Mouse (Mus musculus): ENCODE results near the gene Cyp2s1. TPM values are rescaled to one million over a fixed set of nuclear protein-coding genes. Genes with fewer than 3 reads are reported as not detected.
A peak's percentile ranks its signal among the peaks of the same experiment; 100 is the strongest.

The Cyp2s1 gene
- 0.51 and 0.55 TPM in 2 replicates for polyA plus RNA-seq (2016; fragmentation: Nextera tagmentation; extraction: Ambion mirVana)

- Histone ChIP-seq H3K36me3 (replicated peaks) (no peaks in the 10 kb centered on the region), H3K27ac (no peak within 1 kb of the TSS), H3K9ac (peak within 1 kb of the TSS; percentile 53), H3K4me1 (peaks cover 13% of the 10 kb centered on the region), H3K4me2 (peak within 1 kb of the TSS; percentile 83), H3K4me3 (replicated peaks) (peak within 1 kb of the TSS; percentile 44), H3K9me3 (no peaks in the 10 kb centered on the region), H3K27me3 (peaks cover 44% of the 10 kb centered on the region)
- under 1% methylated on average over 40 of the region's 40 CpGs for WGBS
- ATAC-seq (ENCODE audit: low FRiP score) = peak; percentile 27; the same call in 1 of the 2 replicates
These were observed at the start of gene Cyp2s1 for GRCm38 (mm10) chr7:25816241-25816919. Gene Cyp2s1, minus strand, starts transcription at chr7:25816913.

GRCm38 (mm10) chr7:25864861-25865260, 48.1 kb upstream of the Cyp2s1 start:
- Histone ChIP-seq H3K4me2 (no peak overlapping the region), H3K4me3 (replicated peaks) (no peak overlapping the region), H3K9ac (no peak overlapping the region), H3K9me3 (peaks cover 5% of the 10 kb centered on the region; the same call in 1 of the 2 replicates), H3K36me3 (replicated peaks) (no peaks in the 10 kb centered on the region), H3K27ac (no peak overlapping the region), H3K4me1 (peaks cover 3% of the 10 kb centered on the region; the same call in 1 of the 2 replicates), H3K27me3 (no peaks in the 10 kb centered on the region)
- no peak for ATAC-seq (ENCODE audit: low FRiP score)
- 34% methylated on average over 5 of the region's 5 CpGs for WGBS

- H3K4me2 ChIP-seq = no peak overlapping the region
- no peaks in the 10 kb centered on the region for H3K27me3 ChIP-seq
- no peaks in the 10 kb centered on the region for H3K36me3 ChIP-seq (replicated peaks)
- no peak overlapping the region for H3K27ac ChIP-seq
- WGBS = 90% methylated on average over 3 of the region's 3 CpGs
- no peak overlapping the region for H3K4me3 ChIP-seq (replicated peaks)
- peaks cover 5% of the 10 kb centered on the region; the same call in 1 of the 2 replicates for H3K4me1 ChIP-seq
- H3K9me3 ChIP-seq = peaks cover 5% of the 10 kb centered on the region; the same call in 1 of the 2 replicates
- H3K9ac ChIP-seq = no peak overlapping the region
- no peak for ATAC-seq (ENCODE audit: low FRiP score)
These were observed 47.0 kb upstream of the Cyp2s1 start for GRCm38 (mm10) chr7:25863756-25864155.

GRCm38 (mm10) chr7:25862365-25862764, 45.7 kb upstream of the Cyp2s1 start:
- no peak overlapping the region for H3K4me3 ChIP-seq (replicated peaks)
- H3K27ac ChIP-seq = no peak overlapping the region
- H3K9me3 ChIP-seq = no peaks in the 10 kb centered on the region
- H3K9ac ChIP-seq = no peak overlapping the region
- no peak for ATAC-seq (ENCODE audit: low FRiP score)
- no peaks in the 10 kb centered on the region for H3K27me3 ChIP-seq
- H3K4me2 ChIP-seq = no peak overlapping the region
- 95% methylated on average over 2 of the region's 2 CpGs for WGBS
- peaks cover 5% of the 10 kb centered on the region; the same call in 1 of the 2 replicates for H3K4me1 ChIP-seq
- no peaks in the 10 kb centered on the region for H3K36me3 ChIP-seq (replicated peaks)

GRCm38 (mm10) chr7:25859962-25860870, 43.5 kb upstream of the Cyp2s1 start:
- no peaks in the 10 kb centered on the region for H3K36me3 ChIP-seq (replicated peaks)

GRCm38 (mm10) chr7:25855082-25855481, 38.4 kb upstream of the Cyp2s1 start:
- no peak overlapping the region for H3K4me2 ChIP-seq
- ATAC-seq (ENCODE audit: low FRiP score) = no peak
- no peaks in the 10 kb centered on the region for H3K9me3 ChIP-seq
- H3K4me3 ChIP-seq (replicated peaks) = no peak overlapping the region
- no peak overlapping the region for H3K9ac ChIP-seq
- H3K27me3 ChIP-seq = no peaks in the 10 kb centered on the region
- H3K27ac ChIP-seq = no peak overlapping the region
- H3K4me1 ChIP-seq = peaks cover 4% of the 10 kb centered on the region; the same call in 1 of the 2 replicates
- H3K36me3 ChIP-seq (replicated peaks) = no peaks in the 10 kb centered on the region
- 33% methylated on average over 8 of the region's 8 CpGs for WGBS

More at GRCm38 (mm10) chr7:25859962-25860870, 43.5 kb upstream of the Cyp2s1 start:
- Histone ChIP-seq H3K4me2 (peak overlapping the region; percentile 53), H3K4me3 (replicated peaks) (peak overlapping the region; percentile 17), H3K4me1 (peaks cover 5% of the 10 kb centered on the region; the same call in 1 of the 2 replicates), H3K27me3 (no peaks in the 10 kb centered on the region), H3K27ac (no peak overlapping the region), H3K9me3 (no peaks in the 10 kb centered on the region), H3K9ac (peak overlapping the region; percentile 25; the same call in 1 of the 2 replicates)
- peak; percentile 53; the same call in 1 of the 2 replicates for ATAC-seq (ENCODE audit: low FRiP score)
- WGBS = 17% methylated on average over 8 of the region's 9 CpGs

- no peaks in the 10 kb centered on the region for H3K9me3 ChIP-seq
- peak overlapping the region; percentile 41 for H3K4me3 ChIP-seq (replicated peaks)
- H3K36me3 ChIP-seq (replicated peaks) = no peaks in the 10 kb centered on the region
- H3K9ac ChIP-seq = peak overlapping the region; percentile 53
- peak; percentile 41; the same call in 1 of the 2 replicates for ATAC-seq (ENCODE audit: low FRiP score)
- H3K4me2 ChIP-seq = peak overlapping the region; percentile 50
- H3K27ac ChIP-seq = 0 out of 2 replicates have a peak overlapping the region, but pooled peaks have one; percentile 6
- H3K27me3 ChIP-seq = no peaks in the 10 kb centered on the region
- H3K4me1 ChIP-seq = no peaks in the 10 kb centered on the region
- 28% methylated on average over 11 of the region's 11 CpGs for WGBS
These were observed 31.7 kb upstream of the Cyp2s1 start for GRCm38 (mm10) chr7:25848444-25848812.

GRCm38 (mm10) chr7:25847722-25848443, 31.2 kb upstream of the Cyp2s1 start:
- Histone ChIP-seq H3K27me3 (no peaks in the 10 kb centered on the region), H3K27ac (0 out of 2 replicates have a peak overlapping the region, but pooled peaks have one; percentile 6), H3K4me1 (no peaks in the 10 kb centered on the region), H3K9ac (peak overlapping the region; percentile 53), H3K4me2 (peak overlapping the region; percentile 50), H3K9me3 (no peaks in the 10 kb centered on the region), H3K4me3 (replicated peaks) (peak overlapping the region; percentile 41), H3K36me3 (replicated peaks) (no peaks in the 10 kb centered on the region)
- 9% methylated on average over 13 of the region's 13 CpGs for WGBS
- peak; percentile 71 for ATAC-seq (ENCODE audit: low FRiP score)

GRCm38 (mm10) chr7:25844885-25845284, 28.2 kb upstream of the Cyp2s1 start:
- Histone ChIP-seq H3K4me3 (replicated peaks) (no peak overlapping the region), H3K4me1 (no peaks in the 10 kb centered on the region), H3K4me2 (no peak overlapping the region), H3K9me3 (no peaks in the 10 kb centered on the region), H3K9ac (no peak overlapping the region), H3K36me3 (replicated peaks) (no peaks in the 10 kb centered on the region), H3K27me3 (no peaks in the 10 kb centered on the region), H3K27ac (no peak overlapping the region)
- no peak for ATAC-seq (ENCODE audit: low FRiP score)
- 79% methylated on average over 3 of the region's 3 CpGs for WGBS

GRCm38 (mm10) chr7:25844423-25844822, 27.7 kb upstream of the Cyp2s1 start:
- H3K27me3 ChIP-seq = no peaks in the 10 kb centered on the region
- no peak overlapping the region for H3K27ac ChIP-seq
- H3K9ac ChIP-seq = no peak overlapping the region
- no peak for ATAC-seq (ENCODE audit: low FRiP score)
- no peaks in the 10 kb centered on the region for H3K4me1 ChIP-seq
- no peaks in the 10 kb centered on the region for H3K9me3 ChIP-seq
- H3K4me2 ChIP-seq = no peak overlapping the region
- no peak overlapping the region for H3K4me3 ChIP-seq (replicated peaks)
- 76% methylated on average over 8 of the region's 8 CpGs for WGBS
- no peaks in the 10 kb centered on the region for H3K36me3 ChIP-seq (replicated peaks)

GRCm38 (mm10) chr7:25843492-25843891, 26.8 kb upstream of the Cyp2s1 start:
- no peak overlapping the region for H3K4me3 ChIP-seq (replicated peaks)
- 28% methylated on average over 2 of the region's 2 CpGs for WGBS
- H3K27ac ChIP-seq = no peak overlapping the region
- no peaks in the 10 kb centered on the region for H3K4me1 ChIP-seq
- no peak for ATAC-seq (ENCODE audit: low FRiP score)
- no peaks in the 10 kb centered on the region for H3K27me3 ChIP-seq
- H3K36me3 ChIP-seq (replicated peaks) = no peaks in the 10 kb centered on the region
- no peak overlapping the region for H3K4me2 ChIP-seq
- no peak overlapping the region for H3K9ac ChIP-seq
- no peaks in the 10 kb centered on the region for H3K9me3 ChIP-seq

GRCm38 (mm10) chr7:25840908-25841307, 24.2 kb upstream of the Cyp2s1 start:
- no peak for ATAC-seq (ENCODE audit: low FRiP score)
- H3K4me1 ChIP-seq = no peaks in the 10 kb centered on the region
- H3K27ac ChIP-seq = no peak overlapping the region
- H3K4me2 ChIP-seq = no peak overlapping the region
- WGBS = 83% methylated on average over 4 of the region's 4 CpGs
- no peak overlapping the region for H3K9ac ChIP-seq
- no peak overlapping the region for H3K4me3 ChIP-seq (replicated peaks)
- no peaks in the 10 kb centered on the region for H3K27me3 ChIP-seq
- no peaks in the 10 kb centered on the region for H3K36me3 ChIP-seq (replicated peaks)
- no peaks in the 10 kb centered on the region for H3K9me3 ChIP-seq
